Mouse (Mus musculus) megakaryocyte-erythroid progenitor cell, adult 5 weeks (primary cell): ENCODE data around the gene Top3a. TPM values are rescaled to one million over a fixed set of nuclear protein-coding genes. Genes with fewer than 3 reads are reported as not detected.

Source experiments
- polyA plus RNA-seq: library from polyadenylated mRNA; stranded (reverse); fragments of >175 nt; gene quantifications from 2 replicates; pipeline ENCODE4 v1.2.3, GENCODE M21; 2012

The Top3a gene
- 7.5 and 7.8 TPM in 2 replicates for polyA plus RNA-seq

GRCm38 (mm10) chr11:60776829-60777740, at the start of gene Top3a, which contains the start of gene Smcr8:
Gene Top3a, minus strand, starts transcription at chr11:60777365.
Gene Smcr8, plus strand, starts transcription at chr11:60777524.

GRCm38 (mm10) chr11:60811618-60812017, 34.5 kb upstream of the Top3a start, which contains the start of gene Shmt1:
Gene Shmt1, minus strand, starts transcription at chr11:60811718.

GRCm38 (mm10) chr11:60728260-60728761, 48.9 kb downstream of the Top3a start, which contains the start of gene Mief2:
Gene Mief2, plus strand, starts transcription at chr11:60728398.

GRCm38 (mm10) chr11:60726601-60727391, 50.4 kb downstream of the Top3a start, which contains the start of gene Flii:
Gene Flii, minus strand, starts transcription at chr11:60727263.

GRCm38 (mm10) chr11:60699524-60700075, 77.6 kb downstream of the Top3a start, which contains the start of gene Llgl1:
Gene Llgl1, plus strand, starts transcription at chr11:60699723.

Other genes with a start within 250 kb of the Top3a start
- gene Alkbh5, start 241.0 kb downstream of the Top3a start, polyA plus RNA-seq = 31.7 and 38.0 TPM in 2 replicates
- gene Llgl1, start 77.6 kb downstream of the Top3a start, polyA plus RNA-seq = 21.9 and 25.6 TPM in 2 replicates
- gene Flii, start 50.1 kb downstream of the Top3a start, polyA plus RNA-seq = 166 and 206 TPM in 2 replicates
- 17.2 and 18.6 TPM in 2 replicates for gene Mief2, start 49.0 kb downstream of the Top3a start, polyA plus RNA-seq
- 1.9 and 2.0 TPM in 2 replicates for gene Smcr8, start 159 bp upstream of the Top3a start, polyA plus RNA-seq
- gene Shmt1, start 34.4 kb upstream of the Top3a start, polyA plus RNA-seq = 7.0 TPM in 2 replicates
- gene Dhrs7b, start 53.3 kb upstream of the Top3a start, polyA plus RNA-seq = 2.5 and 2.7 TPM in 2 replicates
- 35.8 and 40.4 TPM in 2 replicates for gene Tmem11, start 101.9 kb upstream of the Top3a start, polyA plus RNA-seq
- gene Natd1, start 137.4 kb upstream of the Top3a start, polyA plus RNA-seq = 4.7 and 5.0 TPM in 2 replicates
- 274 and 275 TPM in 2 replicates for gene Map2k3, start 154.7 kb upstream of the Top3a start, polyA plus RNA-seq
- 0.05 TPM in 1 of 2 replicates, not detected in the other for gene Kcnj12, start 245.2 kb upstream of the Top3a start, polyA plus RNA-seq